Mouse (Mus musculus) liver, embryonic 14.5 days (tissue): ENCODE results near the gene Hmgn1.

ENCODE experiments used
- CTCF ChIP-seq: IDR thresholded peaks from 2 replicates; pipeline ENCODE4 v1.5.1; 2016; ENCODE audit warnings: antibody characterized with exemption, low read depth, control low read depth
- EP300 ChIP-seq: IDR thresholded peaks from 2 replicates; pipeline ENCODE4 v1.6.1; 2016; ENCODE audit warnings: antibody characterized with exemption, low read depth

GRCm38 (mm10) chr16:96110655-96111345, 16.7 kb downstream of the Hmgn1 start:
- no peak for TF ChIP-seq CTCF
- no peak for TF ChIP-seq EP300
